ENCODE assay signal across 19 mouse cellular contexts in genomic region chr9:103593079-103593478, GRCm38 (mm10).
DNase-seq lines count a peak whose midpoint lies in the region; ATAC-seq and TF ChIP-seq lines count a peak whose summit lies in the region.
"Had no signal": no experiment of that assay in that cellular context is flagged by ENCODE, and none has a peak within 500 bp of the region (broad histone marks: within the 10 kb centered on the region; RNA-seq: fewer than 3 reads in every experiment).

No protein-coding gene starts in this region.

- H3K4me2 ChIP-seq in heart, embryonic 13.5 days, result no peak overlapping the region
- H3K4me2 ChIP-seq in hindbrain, embryonic 15.5 days, result no peak overlapping the region
- H3K4me2 ChIP-seq: neural tube, embryonic 12.5 days had no signal

- ATAC-seq in heart, embryonic 13.5 days (ENCODE audit: extremely low read depth, insufficient number of reproducible peaks, low FRiP score, low TSS enrichment), result no peak
- no peak for ATAC-seq in hindbrain, embryonic 15.5 days (ENCODE audit: low FRiP score, low read depth)
- ATAC-seq: lung, postnatal 0 days had no signal

- no peak for DNase-seq in cerebellum, adult 2 months
- no peak for DNase-seq in cerebellum, adult 11-12 months
- DNase-seq in heart, postnatal 25 days (ENCODE audit: low spot score), result no peak
- no peak for DNase-seq in hindbrain, embryonic 10.5 days (ENCODE audit: low spot score)
- peak; percentile 45 for DNase-seq in brain, embryonic 14.5 days (ENCODE audit: low read depth)
- DNase-seq in lung, postnatal 14 days, result no peak
- DNase-seq: adrenal gland, postnatal 14 days; cerebellum, adult 18-20 months; cerebellum, postnatal 36 days; gastrocnemius, postnatal 14 days; kidney, adult 18-20 months; kidney, postnatal 10 days; left cerebral cortex, postnatal 4 days; liver had no signal

- 55% methylated on average over 4 of the region's 4 CpGs for WGBS in cerebellum, adult 2 months
- 30% methylated on average over 4 of the region's 4 CpGs for WGBS in heart, embryonic 13.5 days
- WGBS in hindbrain, embryonic 15.5 days, result 34% methylated on average over 4 of the region's 4 CpGs
- 58% methylated on average over 4 of the region's 4 CpGs for WGBS in hindbrain, embryonic 10.5 days

- H3K9ac ChIP-seq in heart, embryonic 13.5 days, result no peak overlapping the region
- no peak overlapping the region for H3K9ac ChIP-seq in hindbrain, embryonic 15.5 days
- H3K9ac ChIP-seq: neural tube, embryonic 12.5 days had no signal

- peak overlapping the region; percentile 42; the same call in 1 of the 2 replicates for H3K27ac ChIP-seq in cerebellum, adult 2 months (ENCODE audit: insufficient read depth, low read length)
- peak overlapping the region; percentile 66 for H3K27ac ChIP-seq in heart, embryonic 13.5 days (replicated peaks)
- peak overlapping the region; percentile 55; the same call in 1 of the 2 replicates for H3K27ac ChIP-seq in hindbrain, embryonic 15.5 days (replicated peaks)
- no peak overlapping the region for H3K27ac ChIP-seq in hindbrain, embryonic 10.5 days
- H3K27ac ChIP-seq: embryonic facial prominence, embryonic 10.5 days; neural tube, embryonic 12.5 days had no signal

- no peak for TF ChIP-seq CTCF in cerebellum, adult 2 months (IDR thresholded peaks at IDR 0.05; ENCODE audit: borderline replicate concordance, insufficient read depth, low read depth, low read length)
- no peak for TF ChIP-seq CTCF in brain, embryonic 14.5 days (IDR thresholded peaks at IDR 0.05; ENCODE audit: borderline replicate concordance, extremely low read depth, insufficient read depth, insufficient read length)

- peaks cover 23% of the 10 kb centered on the region for H3K4me1 ChIP-seq in cerebellum, adult 2 months (ENCODE audit: control insufficient read depth, insufficient read depth, low read length)
- peaks cover 34% of the 10 kb centered on the region for H3K4me1 ChIP-seq in heart, embryonic 13.5 days
- H3K4me1 ChIP-seq in hindbrain, embryonic 15.5 days (replicated peaks), result peaks cover 31% of the 10 kb centered on the region
- H3K4me1 ChIP-seq in hindbrain, embryonic 10.5 days (replicated peaks), result peaks cover 41% of the 10 kb centered on the region

- no peaks in the 10 kb centered on the region for H3K9me3 ChIP-seq in heart, embryonic 13.5 days
- no peaks in the 10 kb centered on the region for H3K9me3 ChIP-seq in hindbrain, embryonic 15.5 days
- H3K9me3 ChIP-seq in hindbrain, embryonic 10.5 days, result no peaks in the 10 kb centered on the region
- H3K9me3 ChIP-seq: embryonic facial prominence, embryonic 10.5 days; neural tube, embryonic 12.5 days had no signal

- H3K4me3 ChIP-seq in cerebellum, adult 2 months (replicated peaks; ENCODE audit: insufficient read depth, low read depth, low read length), result no peak overlapping the region
- no peak overlapping the region for H3K4me3 ChIP-seq in heart, embryonic 13.5 days
- no peak overlapping the region for H3K4me3 ChIP-seq in hindbrain, embryonic 15.5 days
- H3K4me3 ChIP-seq in hindbrain, embryonic 10.5 days, result no peak overlapping the region
- H3K4me3 ChIP-seq: embryonic facial prominence, embryonic 10.5 days; neural tube, embryonic 12.5 days had no signal

- no peak for TF ChIP-seq POLR2A in cerebellum, adult 2 months (IDR thresholded peaks at IDR 0.05; ENCODE audit: borderline replicate concordance, insufficient read depth, low read length)
- no peak for TF ChIP-seq POLR2A in brain, embryonic 14.5 days (IDR thresholded peaks at IDR 0.05; ENCODE audit: borderline replicate concordance, extremely low read depth, insufficient read depth, insufficient read length, poor library complexity, severe bottlenecking)

- peaks cover 12% of the 10 kb centered on the region for H3K36me3 ChIP-seq in heart, embryonic 13.5 days
- no peaks in the 10 kb centered on the region for H3K36me3 ChIP-seq in hindbrain, embryonic 15.5 days
- H3K36me3 ChIP-seq in hindbrain, embryonic 10.5 days, result no peaks in the 10 kb centered on the region
- H3K36me3 ChIP-seq: embryonic facial prominence, embryonic 10.5 days; neural tube, embryonic 12.5 days had no signal

- intact Hi-C loops in heart, postnatal 25 days (cut with DNase I), result no loop called here

- no peaks in the 10 kb centered on the region for H3K27me3 ChIP-seq in cerebellum, adult 2 months (ENCODE audit: control insufficient read depth, insufficient read depth, low read length)
- no peaks in the 10 kb centered on the region for H3K27me3 ChIP-seq in heart, embryonic 13.5 days (replicated peaks)
- no peaks in the 10 kb centered on the region for H3K27me3 ChIP-seq in hindbrain, embryonic 15.5 days
- H3K27me3 ChIP-seq in hindbrain, embryonic 10.5 days (ENCODE audit: insufficient read depth, poor library complexity, severe bottlenecking), result no peaks in the 10 kb centered on the region
- H3K27me3 ChIP-seq: neural tube, embryonic 12.5 days had no signal
